Mouse (Mus musculus) monocyte, adult 5-6 weeks (primary cell): ENCODE data around the gene Mrgpra2a. TPM values are rescaled to one million over a fixed set of nuclear protein-coding genes. Genes with fewer than 3 reads are reported as not detected.
"Not testable (repeated sequence)": the region's sequence is repeated elsewhere in the genome, so short reads cannot be mapped to it uniquely, and the experiment has no call there.

Source experiments
- ATAC-seq: fragments of 153-309, 156-312 bp; replicated peaks from 2 replicates; pipeline ENCODE4 v1.8.0; 2017; ENCODE audit warnings: mild to moderate bottlenecking; ENCODE audit not compliant: low TSS enrichment, insufficient number of reproducible peaks, severe bottlenecking, poor library complexity, low FRiP score
- total RNA-seq: library from RNA; stranded (forward); fragments of 200-1000, 200-491, 200-594 nt; gene quantifications from 3 replicates; pipeline ENCODE4 v1.2.3, GENCODE M21; 2017

Mrgpra2a gene
- not detected in 3 replicates for total RNA-seq

DNA sequence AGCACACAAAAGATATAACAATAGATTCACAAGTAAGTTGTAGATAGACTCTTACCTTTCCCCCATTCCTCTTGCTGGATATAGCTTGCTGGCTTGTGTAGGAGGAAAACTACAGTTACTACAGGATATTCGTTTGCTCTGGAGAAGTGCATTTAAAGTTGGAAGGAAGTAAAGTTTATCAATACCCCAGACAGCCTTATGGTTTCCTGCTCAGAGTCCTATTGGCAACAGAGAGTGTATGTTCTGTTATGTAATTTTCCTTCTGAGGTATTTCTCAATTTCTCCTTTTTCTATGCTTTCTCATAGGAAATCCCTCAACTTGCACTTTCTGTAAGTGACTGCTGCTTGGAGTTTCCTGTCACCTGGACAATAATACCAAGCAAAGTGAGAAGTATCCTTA, at the start of gene Mrgpra2a:
Mrgpra2a (minus strand) TSS at position 125 of the 400 bp plus-strand sequence.
- not testable (repeated sequence) for ATAC-seq

DNA sequence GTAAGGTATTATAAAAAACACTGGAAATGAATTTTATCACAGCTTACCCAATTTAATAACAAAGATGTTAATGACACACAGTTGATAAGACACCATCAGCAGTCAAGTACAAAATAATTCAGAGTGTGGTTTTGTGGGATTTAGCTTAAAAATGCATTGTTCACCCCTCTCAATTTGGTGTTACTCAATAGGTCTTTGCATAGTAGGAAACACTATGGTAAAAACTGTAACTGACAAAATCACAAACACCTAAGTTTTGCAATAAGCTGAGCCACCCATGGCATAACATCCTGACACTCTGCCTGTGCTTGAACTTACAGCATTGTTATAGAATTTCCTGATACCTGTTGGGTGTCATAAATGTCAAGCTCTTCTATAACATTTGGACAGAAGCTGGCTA, 39.3 kb upstream of the Mrgpra2a start:
- not testable (repeated sequence) for ATAC-seq

DNA sequence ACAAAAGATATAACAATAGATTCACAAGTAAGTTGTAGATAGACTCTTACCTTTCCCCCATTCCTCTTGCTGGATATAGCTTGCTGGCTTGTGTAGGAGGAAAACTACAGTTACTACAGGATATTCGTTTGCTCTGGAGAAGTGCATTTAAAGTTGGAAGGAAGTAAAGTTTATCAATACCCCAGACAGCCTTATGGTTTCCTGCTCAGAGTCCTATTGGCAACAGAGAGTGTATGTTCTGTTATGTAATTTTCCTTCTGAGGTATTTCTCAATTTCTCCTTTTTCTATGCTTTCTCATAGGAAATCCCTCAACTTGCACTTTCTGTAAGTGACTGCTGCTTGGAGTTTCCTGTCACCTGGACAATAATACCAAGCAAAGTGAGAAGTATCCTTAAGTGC, 37.5 kb upstream of the Mrgpra2a start:
- ATAC-seq, result not testable (repeated sequence)

DNA sequence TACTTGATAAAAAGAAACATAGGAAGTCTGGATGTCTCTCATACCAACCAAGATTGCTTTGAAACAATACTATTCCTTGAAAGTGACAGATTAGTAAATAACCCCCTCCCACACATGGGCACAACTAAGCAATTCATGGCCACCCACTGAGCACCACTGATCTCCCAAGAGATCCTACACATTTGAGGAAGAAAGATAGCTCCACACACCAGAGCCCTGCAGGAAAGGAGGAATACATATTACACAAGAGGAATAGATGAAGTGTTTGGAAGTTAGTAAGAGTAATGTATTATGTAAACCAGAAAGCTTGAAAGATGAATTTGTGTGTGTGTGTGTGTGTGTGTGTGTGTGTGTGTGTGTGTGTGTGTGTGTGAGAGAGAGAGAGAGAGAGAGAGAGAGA, 31.2 kb upstream of the Mrgpra2a start:
- not testable (repeated sequence) for ATAC-seq

DNA sequence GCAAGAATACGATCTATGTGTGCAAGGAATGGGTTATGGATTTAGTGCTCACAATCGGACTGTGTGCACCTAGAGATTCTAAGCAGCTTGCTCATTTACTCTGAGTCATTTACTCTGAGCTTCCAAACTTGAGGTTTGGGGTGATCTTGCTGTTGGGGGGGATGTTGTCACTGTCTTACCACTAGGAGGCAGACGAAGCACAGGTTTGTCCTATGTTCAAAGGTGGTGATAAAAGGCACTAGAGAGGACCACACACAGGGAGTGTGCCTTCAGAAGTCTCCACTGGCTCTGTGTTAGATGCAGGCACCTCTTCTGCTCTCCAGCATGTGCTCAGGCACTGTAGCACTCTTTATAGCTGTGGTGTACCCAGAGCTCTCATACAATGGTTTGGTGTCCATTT, 22.0 kb upstream of the Mrgpra2a start:
- ATAC-seq, result not testable (repeated sequence)

DNA sequence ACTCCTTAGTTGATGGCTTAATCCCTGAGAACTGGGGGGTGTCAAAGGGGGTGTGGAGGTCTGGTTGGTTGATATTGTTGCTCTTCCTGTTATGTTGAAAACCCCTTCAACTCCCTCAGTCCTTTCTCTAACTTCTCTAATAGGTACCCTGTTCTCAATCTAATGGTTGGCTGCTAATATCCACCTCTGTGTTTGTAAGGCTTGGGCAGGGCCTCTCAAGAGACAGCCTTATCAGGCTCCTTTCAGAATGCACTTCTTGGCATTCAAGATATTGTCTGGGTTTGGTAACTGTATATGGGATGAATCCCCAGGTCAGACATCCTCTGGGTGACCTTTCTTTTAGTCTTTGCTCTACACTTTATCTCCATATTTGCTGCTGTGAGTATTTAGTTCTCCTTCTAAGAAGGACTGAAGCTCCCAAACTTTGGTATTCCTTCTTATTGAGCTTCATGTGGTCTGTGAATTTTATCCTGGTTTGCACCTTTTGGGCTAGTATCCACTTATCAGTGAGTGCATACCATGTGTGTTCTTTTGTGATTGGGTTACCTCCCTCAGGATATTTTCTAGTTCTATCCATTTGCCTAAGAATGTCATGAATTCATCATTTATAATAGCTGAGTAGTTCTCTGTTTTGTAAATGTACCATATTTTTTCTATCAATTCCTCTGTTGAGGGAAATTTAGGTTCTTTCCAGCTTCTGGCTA, 13.5 kb upstream of the Mrgpra2a start:
- not testable (repeated sequence) for ATAC-seq

DNA sequence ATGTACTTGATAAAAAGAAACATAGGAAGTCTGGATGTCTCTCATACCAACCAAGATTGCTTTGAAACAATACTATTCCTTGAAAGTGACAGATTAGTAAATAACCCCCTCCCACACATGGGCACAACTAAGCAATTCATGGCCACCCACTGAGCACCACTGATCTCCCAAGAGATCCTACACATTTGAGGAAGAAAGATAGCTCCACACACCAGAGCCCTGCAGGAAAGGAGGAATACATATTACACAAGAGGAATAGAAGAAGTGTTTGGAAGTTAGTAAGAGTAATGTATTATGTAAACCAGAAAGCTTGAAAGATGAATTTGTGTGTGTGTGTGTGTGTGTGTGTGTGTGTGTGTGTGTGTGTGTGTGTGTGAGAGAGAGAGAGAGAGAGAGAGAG, 6.2 kb downstream of the Mrgpra2a start:
- ATAC-seq, result not testable (repeated sequence)

DNA sequence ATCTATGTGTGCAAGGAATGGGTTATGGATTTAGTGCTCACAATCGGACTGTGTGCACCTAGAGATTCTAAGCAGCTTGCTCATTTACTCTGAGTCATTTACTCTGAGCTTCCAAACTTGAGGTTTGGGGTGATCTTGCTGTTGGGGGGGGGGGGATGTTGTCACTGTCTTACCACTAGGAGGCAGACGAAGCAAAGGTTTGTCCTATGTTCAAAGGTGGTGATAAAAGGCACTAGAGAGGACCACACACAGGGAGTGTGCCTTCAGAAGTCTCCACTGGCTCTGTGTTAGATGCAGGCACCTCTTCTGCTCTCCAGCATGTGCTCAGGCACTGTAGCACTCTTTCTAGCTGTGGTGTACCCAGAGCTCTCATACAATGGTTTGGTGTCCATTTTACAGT, 15.5 kb downstream of the Mrgpra2a start:
- not testable (repeated sequence) for ATAC-seq

DNA sequence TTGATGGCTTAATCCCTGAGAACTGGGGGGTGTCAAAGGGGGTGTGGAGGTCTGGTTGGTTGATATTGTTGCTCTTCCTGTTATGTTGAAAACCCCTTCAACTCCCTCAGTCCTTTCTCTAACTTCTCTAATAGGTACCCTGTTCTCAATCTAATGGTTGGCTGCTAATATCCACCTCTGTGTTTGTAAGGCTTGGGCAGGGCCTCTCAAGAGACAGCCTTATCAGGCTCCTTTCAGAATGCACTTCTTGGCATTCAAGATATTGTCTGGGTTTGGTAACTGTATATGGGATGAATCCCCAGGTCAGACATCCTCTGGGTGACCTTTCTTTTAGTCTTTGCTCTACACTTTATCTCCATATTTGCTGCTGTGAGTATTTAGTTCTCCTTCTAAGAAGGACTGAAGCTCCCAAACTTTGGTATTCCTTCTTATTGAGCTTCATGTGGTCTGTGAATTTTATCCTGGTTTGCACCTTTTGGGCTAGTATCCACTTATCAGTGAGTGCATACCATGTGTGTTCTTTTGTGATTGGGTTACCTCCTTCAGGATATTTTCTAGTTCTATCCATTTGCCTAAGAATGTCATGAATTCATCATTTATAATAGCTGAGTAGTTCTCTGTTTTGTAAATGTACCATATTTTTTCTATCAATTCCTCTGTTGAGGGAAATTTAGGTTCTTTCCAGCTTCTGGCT, 24.0 kb downstream of the Mrgpra2a start:
- ATAC-seq, result not testable (repeated sequence)

DNA sequence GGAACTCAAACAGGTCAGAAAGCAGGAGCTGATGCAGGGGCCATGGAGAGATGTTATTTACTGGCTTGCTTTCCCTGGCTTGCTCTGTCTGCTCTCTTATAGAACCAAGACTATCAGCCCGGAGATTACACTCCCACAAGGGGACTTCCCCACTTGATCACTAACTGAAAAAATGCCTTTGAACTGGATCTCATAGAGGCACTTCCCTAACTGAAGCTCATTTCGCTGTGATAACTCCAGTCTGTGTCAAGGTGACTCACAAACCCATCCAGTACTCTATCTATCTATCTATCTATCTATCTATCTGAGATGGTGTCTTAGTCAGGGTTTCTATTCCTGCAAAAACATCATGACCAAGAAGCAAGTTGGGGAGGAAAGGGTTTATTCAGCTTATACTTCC, 41.3 kb downstream of the Mrgpra2a start:
- ATAC-seq, result no peak

DNA sequence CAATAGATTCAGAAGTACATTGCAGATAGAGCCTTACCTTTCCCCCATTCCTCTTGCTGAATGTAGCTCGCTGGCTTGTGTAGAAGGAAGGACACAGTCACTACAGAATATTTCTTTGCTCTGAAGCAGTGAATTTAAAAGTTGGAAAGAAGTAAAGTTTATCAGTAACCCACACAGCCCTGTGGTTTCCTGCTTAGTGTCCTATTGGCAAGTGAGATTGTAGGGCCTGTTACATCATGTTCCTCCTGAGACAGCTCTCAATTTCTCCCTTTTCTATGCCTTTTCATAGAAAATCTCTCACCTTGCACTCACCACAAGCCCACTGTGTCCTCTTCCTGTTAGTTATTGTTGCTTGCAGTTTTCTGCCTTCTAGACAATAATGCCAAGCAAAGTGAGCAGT, 42.4 kb downstream of the Mrgpra2a start:
- no peak for ATAC-seq

DNA sequence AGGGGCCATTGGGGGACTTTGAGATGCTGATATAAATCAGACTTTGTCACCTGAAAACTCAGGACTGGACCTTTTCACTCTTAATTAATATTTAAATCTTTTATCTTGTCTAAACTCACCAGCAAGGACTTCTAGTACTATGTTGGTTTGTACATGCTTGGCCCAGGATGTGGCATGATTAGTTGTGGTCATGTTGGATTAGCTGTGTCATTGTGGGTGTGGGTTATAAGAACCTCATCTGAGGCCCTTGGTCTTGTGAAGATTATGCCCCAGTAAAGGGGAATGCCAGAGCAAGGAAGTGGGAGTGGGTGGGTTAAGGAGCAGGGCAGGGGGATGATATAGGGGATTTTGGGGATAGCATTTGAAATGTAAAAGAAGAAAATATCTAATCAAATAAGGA, 50.8 kb downstream of the Mrgpra2a start:
- no peak for ATAC-seq

Other genes starting within 250 kb of the Mrgpra2a start
- gene Mrgpra6, start 247.2 kb downstream of the Mrgpra2a start, total RNA-seq, result not detected in 3 replicates
- not detected in 3 replicates for gene Mrgpra9, start 199.3 kb downstream of the Mrgpra2a start, total RNA-seq
- gene Mrgpra1, start 97.9 kb downstream of the Mrgpra2a start, total RNA-seq, result not detected in 3 replicates
- not detected in 3 replicates for gene Mrgpra2b, start 76.7 kb upstream of the Mrgpra2a start, total RNA-seq
- gene Mrgpra3, start 149.2 kb upstream of the Mrgpra2a start, total RNA-seq, result not detected in 3 replicates